Comparison of ENCODE assay signal across 9 mouse cellular contexts in the genomic region with DNA sequence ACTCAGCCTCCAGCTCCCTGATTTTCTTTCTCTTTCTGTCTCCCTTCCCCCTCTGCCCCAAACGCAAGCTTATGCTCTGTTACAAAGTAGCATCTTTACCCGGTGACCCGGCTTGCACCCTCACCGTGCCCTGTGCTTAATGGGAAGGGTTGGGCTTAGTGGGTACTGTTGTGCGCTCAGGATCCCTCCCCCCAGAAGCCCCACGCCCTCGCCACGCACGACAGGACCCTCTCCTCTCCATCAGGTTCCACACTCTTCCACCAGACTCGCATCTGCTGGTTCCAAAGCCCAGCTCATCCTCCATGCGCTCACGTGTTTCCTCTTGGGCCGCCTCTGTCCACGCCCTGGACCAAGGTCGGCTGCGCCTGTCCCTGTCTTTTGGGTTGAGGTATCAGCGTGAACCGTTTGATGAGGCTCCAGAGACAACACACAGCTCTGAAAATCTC. TPM values are rescaled to one million over a fixed set of nuclear protein-coding genes. Genes with fewer than 3 reads are reported as not detected.
DNase-seq lines count a peak whose midpoint lies in the region; ATAC-seq and TF ChIP-seq lines count a peak whose summit lies in the region.
"Had no signal": no experiment of that assay in that cellular context is flagged by ENCODE, and none has a peak within 500 bp of the region (broad histone marks: within the 10 kb centered on the region; RNA-seq: fewer than 3 reads in every experiment).

No protein-coding gene starts in this region.

- H3K27ac ChIP-seq in kidney, embryonic 14.5 days (ENCODE audit: low read depth, low read length) = peak overlapping the region; percentile 51
- peak overlapping the region; percentile 89 for H3K27ac ChIP-seq in embryonic facial prominence, embryonic 13.5 days
- H3K27ac ChIP-seq in hindbrain, postnatal 0 days = peak overlapping the region; percentile 92
- H3K27ac ChIP-seq in midbrain, embryonic 15.5 days = peak overlapping the region; percentile 99

- peaks cover 20% of the 10 kb centered on the region for H3K27me3 ChIP-seq in kidney, embryonic 14.5 days (ENCODE audit: control insufficient read depth, insufficient read depth, low read length)
- H3K27me3 ChIP-seq in embryonic facial prominence, embryonic 13.5 days = peaks cover 21% of the 10 kb centered on the region
- no peaks in the 10 kb centered on the region for H3K27me3 ChIP-seq in hindbrain, postnatal 0 days (ENCODE audit: insufficient read depth, low read length)
- no peaks in the 10 kb centered on the region for H3K27me3 ChIP-seq in midbrain, embryonic 15.5 days (replicated peaks)

- peak; percentile 40; the same call in 1 of the 2 replicates for ATAC-seq in kidney, embryonic 14.5 days (ENCODE audit: low FRiP score, low TSS enrichment)
- 0 out of 2 replicates have a peak, but pooled peaks have one; percentile 3 for ATAC-seq in embryonic facial prominence, embryonic 13.5 days (ENCODE audit: insufficient number of reproducible peaks, insufficient read depth, low FRiP score, low TSS enrichment, low read depth)
- ATAC-seq in hindbrain, postnatal 0 days = peak; percentile 49
- peak; percentile 57 for ATAC-seq in midbrain, embryonic 15.5 days (replicated peaks)

- H3K4me3 ChIP-seq in kidney, embryonic 14.5 days (ENCODE audit: low read length) = peak overlapping the region; percentile 71
- peak overlapping the region; percentile 82 for H3K4me3 ChIP-seq in embryonic facial prominence, embryonic 13.5 days
- H3K4me3 ChIP-seq in hindbrain, postnatal 0 days (ENCODE audit: low read length) = peak overlapping the region; percentile 74
- H3K4me3 ChIP-seq in midbrain, embryonic 15.5 days = peak overlapping the region; percentile 59

- H3K4me1 ChIP-seq in kidney, embryonic 14.5 days (ENCODE audit: control insufficient read depth, insufficient read depth, low read length) = peaks cover 14% of the 10 kb centered on the region
- peaks cover 29% of the 10 kb centered on the region for H3K4me1 ChIP-seq in embryonic facial prominence, embryonic 13.5 days
- peaks cover 6% of the 10 kb centered on the region; the same call in 1 of the 2 replicates for H3K4me1 ChIP-seq in hindbrain, postnatal 0 days (ENCODE audit: insufficient read depth, low read length)
- H3K4me1 ChIP-seq in midbrain, embryonic 15.5 days = peaks cover 31% of the 10 kb centered on the region

- no peak for DNase-seq in kidney, adult 11 months
- peak; percentile 9 for DNase-seq in adrenal gland, adult 8-10 months
- peak; percentile 49 for DNase-seq in hindbrain, postnatal 0 days (ENCODE audit: low spot score)
- DNase-seq in urinary bladder, postnatal 10 days (ENCODE audit: low spot score) = no peak
- no peak for DNase-seq in thymus, postnatal 10 days (ENCODE audit: low spot score in 2 of 2)

- peak overlapping the region; percentile 78 for H3K9ac ChIP-seq in kidney, embryonic 14.5 days (ENCODE audit: low read depth, low read length)
- peak overlapping the region; percentile 88 for H3K9ac ChIP-seq in embryonic facial prominence, embryonic 13.5 days
- H3K9ac ChIP-seq in hindbrain, postnatal 0 days (replicated peaks; ENCODE audit: low read length) = peak overlapping the region; percentile 86
- peak overlapping the region; percentile 95 for H3K9ac ChIP-seq in midbrain, embryonic 15.5 days

- TF ChIP-seq CTCF in hindbrain, postnatal 0 days (IDR thresholded peaks at IDR 0.05; ENCODE audit: low read depth) = no peak

- WGBS in kidney, embryonic 14.5 days = under 1% methylated on average over 18 of the region's 18 CpGs
- WGBS in embryonic facial prominence, embryonic 13.5 days = 1% methylated on average over 18 of the region's 18 CpGs
- WGBS in hindbrain, postnatal 0 days = 1% methylated on average over 18 of the region's 18 CpGs
- WGBS in midbrain, embryonic 15.5 days = under 1% methylated on average over 18 of the region's 18 CpGs

- H3K9me3 ChIP-seq in kidney, embryonic 14.5 days (ENCODE audit: control insufficient read depth, low read length) = no peaks in the 10 kb centered on the region
- H3K9me3 ChIP-seq in embryonic facial prominence, embryonic 13.5 days = no peaks in the 10 kb centered on the region
- H3K9me3 ChIP-seq in hindbrain, postnatal 0 days (ENCODE audit: low read length) = no peaks in the 10 kb centered on the region
- H3K9me3 ChIP-seq in midbrain, embryonic 15.5 days = no peaks in the 10 kb centered on the region

- H3K4me2 ChIP-seq in kidney, embryonic 14.5 days (replicated peaks; ENCODE audit: low read depth, low read length) = peak overlapping the region; percentile 94
- peak overlapping the region; percentile 83 for H3K4me2 ChIP-seq in embryonic facial prominence, embryonic 13.5 days
- H3K4me2 ChIP-seq in hindbrain, postnatal 0 days (ENCODE audit: low read depth, low read length) = peak overlapping the region; percentile 83
- H3K4me2 ChIP-seq in midbrain, embryonic 15.5 days = peak overlapping the region; percentile 76

- no peaks in the 10 kb centered on the region for H3K36me3 ChIP-seq in kidney, embryonic 14.5 days (ENCODE audit: control insufficient read depth, insufficient read depth, low read length)
- H3K36me3 ChIP-seq in embryonic facial prominence, embryonic 13.5 days = no peaks in the 10 kb centered on the region
- no peaks in the 10 kb centered on the region for H3K36me3 ChIP-seq in hindbrain, postnatal 0 days (ENCODE audit: insufficient read depth, low read length)
- no peaks in the 10 kb centered on the region for H3K36me3 ChIP-seq in midbrain, embryonic 15.5 days (replicated peaks)

RNA-seq across cellular contexts. Expression of a gene that starts 0.7 kb away (rescaled TPM):
- 0.87 and 1.6 TPM in 2 replicates for polyA plus RNA-seq in kidney, embryonic 14.5 days (2014; fragmentation: Nextera tagmentation; extraction: Ambion mirVana)
- under 1 TPM; 0.44 to 0.86 (median 0.46) TPM for total RNA-seq in adrenal gland, adult 8-10 months (2022)
- polyA plus RNA-seq in embryonic facial prominence, embryonic 13.5 days (2015; fragmentation: Nextera tagmentation; extraction: Ambion mirVana) = 2.3 and 2.4 TPM in 2 replicates
- 0.58 and 0.73 TPM in 2 replicates for total RNA-seq in hindbrain, postnatal 0 days (2014; rRNA removed)
- 1.7 and 1.9 TPM in 2 replicates for polyA plus RNA-seq in hindbrain, postnatal 0 days (2015; fragmentation: Nextera tagmentation; extraction: Ambion mirVana)
- polyA plus RNA-seq in midbrain, embryonic 15.5 days (2015; fragmentation: Nextera tagmentation; extraction: Ambion mirVana) = 2.8 and 3.5 TPM in 2 replicates
- polyA plus RNA-seq: spleen, adult 2 months had no signal

RNA-seq across cellular contexts. Expression of a gene that starts 0.8 kb away (rescaled TPM):
- polyA plus RNA-seq in kidney, embryonic 14.5 days (2014; fragmentation: Nextera tagmentation; extraction: Ambion mirVana) = 3.9 and 4.0 TPM in 2 replicates
- total RNA-seq in adrenal gland, adult 8-10 months (2022) = 1 to 10 TPM; 4.1 to 6.4 (median 5.3) TPM
- polyA plus RNA-seq in embryonic facial prominence, embryonic 13.5 days (2015; fragmentation: Nextera tagmentation; extraction: Ambion mirVana) = 5.4 and 5.6 TPM in 2 replicates
- total RNA-seq in hindbrain, postnatal 0 days (2014; rRNA removed) = 21.4 and 26.1 TPM in 2 replicates
- polyA plus RNA-seq in hindbrain, postnatal 0 days (2015; fragmentation: Nextera tagmentation; extraction: Ambion mirVana) = 11.9 and 13.8 TPM in 2 replicates
- 15.9 and 17.3 TPM in 2 replicates for polyA plus RNA-seq in midbrain, embryonic 15.5 days (2015; fragmentation: Nextera tagmentation; extraction: Ambion mirVana)

RNA-seq across cellular contexts. Expression of a gene that starts 46.1 kb away (rescaled TPM):
- 12.5 and 17.6 TPM in 2 replicates for polyA plus RNA-seq in kidney, embryonic 14.5 days (2014; fragmentation: Nextera tagmentation; extraction: Ambion mirVana)
- total RNA-seq in adrenal gland, adult 8-10 months (2022) = 10 to 100 TPM; 18.7 to 24.0 (median 22.1) TPM
- 13.0 and 14.7 TPM in 2 replicates for polyA plus RNA-seq in embryonic facial prominence, embryonic 13.5 days (2015; fragmentation: Nextera tagmentation; extraction: Ambion mirVana)
- total RNA-seq in hindbrain, postnatal 0 days (2014; rRNA removed) = 18.3 and 20.9 TPM in 2 replicates
- polyA plus RNA-seq in hindbrain, postnatal 0 days (2015; fragmentation: Nextera tagmentation; extraction: Ambion mirVana) = 17.4 and 17.5 TPM in 2 replicates
- 17.4 and 17.6 TPM in 2 replicates for polyA plus RNA-seq in midbrain, embryonic 15.5 days (2015; fragmentation: Nextera tagmentation; extraction: Ambion mirVana)

Comparison
In these comparisons a context has a peak if more than half of its experiments do, and no peak if none do; other contexts are left out.
1. ATAC-seq: peak in every context shown above with its lines; median percentile 57 in midbrain, embryonic 15.5 days; 49 in hindbrain, postnatal 0 days; 40 in kidney, embryonic 14.5 days; 3 in embryonic facial prominence, embryonic 13.5 days.
2. DNase-seq: peak in adrenal gland, adult 8-10 months (single experiment) and hindbrain, postnatal 0 days (single experiment); none in kidney, adult 11 months (single experiment), urinary bladder, postnatal 10 days (single experiment) and thymus, postnatal 10 days (0 of 2).
3. Peak in every context shown above with its lines, with median percentiles within 50 percentile points of each other: H3K27ac ChIP-seq, H3K4me2 ChIP-seq, H3K4me3 ChIP-seq and H3K9ac ChIP-seq.